Mouse (Mus musculus): ENCODE data around the gene Zfp873.
"Not testable (repeated sequence)": the region's sequence is repeated elsewhere in the genome, so short reads cannot be mapped to it uniquely, and the experiment has no call there.

The Zfp873 gene

DNA sequence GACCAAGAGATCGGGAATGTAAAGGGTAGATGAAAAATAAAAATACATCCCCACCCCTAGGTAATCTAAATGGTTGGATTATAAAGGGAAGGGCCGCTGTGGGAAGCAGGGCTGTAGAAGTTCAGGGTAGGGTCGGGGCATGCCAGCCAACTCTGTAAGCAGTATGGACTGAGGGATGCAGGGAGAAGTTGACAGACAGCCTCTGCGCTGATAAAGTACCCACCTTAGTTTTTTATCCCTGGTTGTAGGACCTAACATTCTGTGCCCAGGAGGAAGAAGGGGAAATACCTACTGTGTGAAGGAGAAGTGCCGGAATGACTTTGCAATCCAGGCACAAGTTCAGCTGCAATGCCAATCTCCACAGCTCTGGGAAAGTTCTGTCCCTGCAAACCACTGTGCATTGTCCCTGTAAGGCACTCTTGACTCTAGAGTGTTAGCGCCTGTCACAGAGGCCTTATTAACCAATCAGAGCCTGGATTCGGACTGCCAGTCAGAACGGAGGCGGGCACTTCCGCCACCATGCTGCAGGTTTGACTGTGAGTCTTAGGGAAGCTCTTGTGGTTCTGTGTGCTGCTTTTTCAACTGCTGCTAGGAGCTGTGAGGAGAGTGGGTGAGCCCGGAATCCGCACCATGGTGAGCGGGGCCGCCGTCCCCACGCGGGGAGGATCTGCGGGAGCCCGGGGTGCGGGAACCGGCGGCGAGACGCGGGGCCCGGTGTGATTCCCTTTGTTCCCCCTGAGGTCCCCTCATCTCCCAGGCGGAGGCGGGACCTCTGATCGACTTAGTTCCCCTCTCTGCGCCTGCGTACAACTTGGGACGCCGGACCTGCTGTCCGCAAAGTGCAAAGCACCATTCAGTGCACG is at the start of gene Zfp873:
Gene Zfp873 (plus strand): TSS at position 527 of the 863 bp plus-strand sequence.
- DNase-seq (ENCODE audit: low spot score), result peak; percentile 78

DNA sequence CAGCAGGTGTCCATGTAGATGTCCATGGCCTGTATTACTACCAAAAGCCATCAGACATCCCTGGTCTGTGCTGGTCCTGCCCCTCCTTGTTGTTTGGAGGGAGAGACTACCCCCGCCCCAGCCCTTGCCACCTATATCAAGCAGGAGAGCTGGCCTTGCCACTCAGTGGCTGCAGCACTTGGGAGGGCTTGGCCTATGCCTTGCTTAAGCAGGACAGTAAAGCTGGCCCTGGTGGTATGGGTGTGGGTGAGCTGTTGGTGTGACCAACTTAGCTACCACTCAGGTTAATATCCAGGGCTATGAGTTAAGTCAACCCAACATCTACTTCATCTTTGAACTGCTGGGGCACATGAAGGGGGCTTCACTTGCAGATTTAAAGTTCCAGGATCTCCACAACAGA is 44.7 kb upstream of the Zfp873 start:
- DNase-seq (ENCODE audit: low spot score), result not testable (repeated sequence)

DNA sequence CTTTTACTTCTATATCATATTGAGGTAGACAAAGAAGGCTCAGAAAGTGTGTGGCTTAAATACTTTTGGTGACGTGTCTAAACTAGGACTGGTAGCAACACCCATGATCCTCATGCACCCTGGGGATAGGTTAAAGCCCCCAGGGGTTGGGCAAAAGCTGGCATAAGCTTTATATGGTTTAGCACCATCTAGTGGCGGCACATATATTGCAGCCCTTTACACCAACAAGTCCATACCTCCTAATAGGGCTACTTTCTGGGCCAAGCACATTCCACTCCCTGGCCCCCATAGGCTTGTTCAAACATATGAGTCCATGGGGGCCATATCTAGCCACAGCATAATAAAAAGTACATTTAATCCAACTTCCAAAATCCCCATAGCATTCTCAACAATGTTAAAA is 43.1 kb upstream of the Zfp873 start:
- DNase-seq (ENCODE audit: low spot score), result peak; percentile 30

DNA sequence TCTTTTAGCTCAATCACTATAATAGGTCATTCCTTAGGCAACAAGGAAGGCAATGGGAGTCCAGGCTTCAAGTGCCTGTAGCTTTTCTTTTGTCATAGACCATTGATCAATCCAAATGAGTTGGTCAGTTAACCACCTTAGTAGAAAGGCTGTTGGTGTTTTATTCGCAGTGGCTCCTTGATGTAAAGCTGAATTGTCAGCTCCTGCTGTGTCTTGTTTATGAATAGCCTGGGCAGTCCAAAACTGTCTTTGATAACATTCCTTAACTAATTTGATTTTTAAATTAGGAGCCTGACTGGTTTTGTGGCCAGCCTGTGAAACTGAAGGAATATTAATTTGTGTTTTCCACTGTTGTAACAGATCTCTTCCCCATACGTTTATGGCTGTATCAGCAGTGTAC is 5.7 kb upstream of the Zfp873 start:
- no peak for DNase-seq (ENCODE audit: low spot score)

DNA sequence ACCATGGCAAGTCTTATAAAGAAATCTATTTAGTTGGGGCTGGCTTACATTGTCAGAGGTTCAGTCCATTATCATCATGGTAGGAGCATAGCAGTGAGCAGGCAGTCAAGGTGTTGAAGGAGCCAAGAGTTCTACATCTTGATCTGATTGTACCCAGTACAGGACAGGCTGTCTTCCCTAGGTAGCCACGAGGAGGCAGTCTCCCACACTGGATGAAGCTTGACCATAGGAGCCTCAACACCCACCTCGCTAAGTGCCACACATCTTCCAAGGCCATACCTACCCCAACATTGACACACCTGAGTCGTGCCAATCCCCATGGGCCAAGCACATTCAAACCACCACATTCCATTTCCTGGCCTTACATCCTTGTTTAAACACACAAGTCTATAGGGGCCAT is 1.3 kb upstream of the Zfp873 start:
- DNase-seq (ENCODE audit: low spot score), result no peak

DNA sequence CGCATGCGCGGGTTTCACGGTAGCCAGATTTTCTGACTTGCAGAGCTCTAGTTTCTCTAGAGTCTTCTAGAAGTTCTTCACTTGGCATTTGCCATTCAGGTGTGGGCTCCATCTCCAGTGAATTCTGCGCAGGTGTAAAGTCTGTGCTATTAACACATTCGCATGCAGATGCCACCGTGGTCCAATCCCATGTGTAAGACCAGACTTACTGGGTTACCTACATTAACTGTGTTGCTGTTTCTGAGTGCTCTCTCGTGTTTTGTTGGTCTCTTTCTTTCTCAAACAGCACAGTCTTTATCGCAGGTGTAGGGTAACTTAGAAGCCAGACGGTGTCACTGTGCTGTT is 509 bp downstream of the Zfp873 start:
- DNase-seq (ENCODE audit: low spot score), result not testable (repeated sequence)

DNA sequence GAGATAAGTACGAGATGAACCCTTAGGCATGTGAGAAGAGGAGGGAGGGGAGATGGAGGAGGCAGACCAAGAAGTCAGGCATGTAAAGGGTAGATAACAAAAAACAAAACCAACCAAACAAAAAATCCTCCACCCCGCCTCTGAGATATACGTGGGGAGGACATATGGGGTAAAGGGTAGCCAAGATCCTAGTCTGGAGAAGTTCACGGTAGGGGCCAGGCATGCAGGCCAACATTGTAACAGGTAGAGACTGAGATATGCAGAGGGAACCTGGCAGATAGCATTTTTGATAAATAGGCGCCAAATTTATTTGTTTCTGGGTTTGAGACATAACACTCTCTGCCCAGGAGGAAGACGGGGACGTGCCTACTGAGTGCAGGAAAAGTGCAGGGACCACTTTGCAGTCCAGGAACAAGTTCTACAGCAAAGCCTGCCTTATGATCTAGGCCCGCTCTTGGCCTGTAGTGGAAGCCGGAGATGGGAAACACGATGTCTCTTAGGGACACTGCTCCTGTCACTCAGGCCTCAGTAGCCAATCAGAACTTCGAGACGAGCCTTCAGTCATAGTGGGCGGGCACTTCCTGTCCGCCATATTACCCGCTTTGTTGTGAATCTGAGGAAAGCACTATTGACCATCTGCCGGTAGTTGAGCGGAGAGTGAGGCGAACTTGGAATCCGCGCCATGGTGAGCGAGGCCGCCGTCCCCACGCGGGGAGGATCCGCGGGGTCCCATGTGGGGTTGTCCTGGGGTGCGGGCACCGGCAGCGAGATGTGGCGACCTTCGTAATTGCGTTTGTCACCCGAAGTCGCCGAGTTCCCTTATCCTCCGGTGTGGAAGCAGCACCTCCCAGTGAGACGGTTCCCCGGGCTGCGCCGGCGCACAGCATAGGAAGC is 35.1 kb downstream of the Zfp873 start, which contains the start of gene BC024063:
Gene BC024063 (plus strand): TSS at position 626 of the 894 bp plus-strand sequence.
- peak; percentile 43 for DNase-seq (ENCODE audit: low spot score)

DNA sequence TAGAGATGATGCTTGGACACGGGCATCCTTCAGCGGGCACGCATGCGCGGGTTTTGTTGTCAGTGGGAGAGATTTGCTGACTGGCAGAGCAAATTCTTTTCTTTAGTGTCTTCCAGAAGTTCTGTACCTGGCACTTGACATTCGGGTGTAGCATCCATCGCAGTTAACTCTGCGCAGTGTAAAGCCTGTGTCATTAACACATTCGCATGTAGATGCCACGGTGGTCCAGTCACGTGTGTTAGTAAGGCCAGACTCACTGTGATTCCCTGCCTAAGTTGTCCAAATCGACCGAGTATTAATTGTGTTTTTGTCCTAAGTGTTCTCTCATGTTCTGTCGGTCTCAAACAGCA is 35.7 kb downstream of the Zfp873 start:
- not testable (repeated sequence) for DNase-seq (ENCODE audit: low spot score)

Measured in spleen, adult 12 weeks (tissue).